Mouse (Mus musculus) natural killer cell, adult 2 months (primary cell): Measurements from ENCODE around the gene Crhr2.

Experiments
- DNase-seq, 2 experiments: peaks; one replicate each; pipeline ENCODE4 v3.0.0; 2022; ENCODE audit warnings: low spot score in 2 of 2

The Crhr2 gene

GRCm38 (mm10) chr6:55123056-55123455 is 9.8 kb downstream of the Crhr2 start:
- no peak for DNase-seq

- DNase-seq: no peak
These were observed 15.3 kb downstream of the Crhr2 start for GRCm38 (mm10) chr6:55117325-55118109.

GRCm38 (mm10) chr6:55108358-55108757 is 24.5 kb downstream of the Crhr2 start:
- DNase-seq: no peak

- DNase-seq: no peak
These were observed 34.2 kb downstream of the Crhr2 start for GRCm38 (mm10) chr6:55098603-55099002.

- no peak for DNase-seq
These were observed 34.8 kb downstream of the Crhr2 start for GRCm38 (mm10) chr6:55098030-55098429.

GRCm38 (mm10) chr6:55093431-55094146 is 39.2 kb downstream of the Crhr2 start:
- DNase-seq: no peak

- DNase-seq: no peak
These were observed 41.4 kb downstream of the Crhr2 start for GRCm38 (mm10) chr6:55091396-55091795.

GRCm38 (mm10) chr6:55090639-55091038 is 42.2 kb downstream of the Crhr2 start:
- no peak for DNase-seq

- no peak for DNase-seq
These were observed 45.5 kb downstream of the Crhr2 start for GRCm38 (mm10) chr6:55087355-55087754.

GRCm38 (mm10) chr6:55082261-55083051 is 50.4 kb downstream of the Crhr2 start:
- DNase-seq: no peak

- no peak for DNase-seq
These were observed 51.4 kb downstream of the Crhr2 start for GRCm38 (mm10) chr6:55081379-55081778.

GRCm38 (mm10) chr6:55076561-55077255 is 56.1 kb downstream of the Crhr2 start:
- no peak for DNase-seq

GRCm38 (mm10) chr6:55065903-55066302 is 66.9 kb downstream of the Crhr2 start:
- DNase-seq: no peak

- no peak for DNase-seq
These were observed 68.4 kb downstream of the Crhr2 start for GRCm38 (mm10) chr6:55064477-55064827.

GRCm38 (mm10) chr6:55063793-55064476 is 68.9 kb downstream of the Crhr2 start:
- no peak for DNase-seq

GRCm38 (mm10) chr6:55062200-55062599 is 70.6 kb downstream of the Crhr2 start:
- DNase-seq: no peak

- no peak for DNase-seq
These were observed 71.5 kb downstream of the Crhr2 start for GRCm38 (mm10) chr6:55061328-55061727.

- DNase-seq: no peak
These were observed 72.5 kb downstream of the Crhr2 start for GRCm38 (mm10) chr6:55060241-55060825.

- no peak for DNase-seq
These were observed 75.4 kb downstream of the Crhr2 start for GRCm38 (mm10) chr6:55057427-55057826.

- no peak for DNase-seq
These were observed 78.3 kb downstream of the Crhr2 start for GRCm38 (mm10) chr6:55054491-55054890.

- no peak for DNase-seq
These were observed 83.6 kb downstream of the Crhr2 start for GRCm38 (mm10) chr6:55049186-55049585.
